Mouse (Mus musculus) naive thymus-derived CD4-positive, alpha-beta T cell, adult 5 months (primary cell): ENCODE measurements around the gene Maco1. TPM values are rescaled to one million over a fixed set of nuclear protein-coding genes. Genes with fewer than 3 reads are reported as not detected.

Experiments used
- polyA plus RNA-seq: library from polyadenylated mRNA; unstranded; fragments of 100-300 nt; shearing (Covaris generic); gene quantifications from one replicate; pipeline ENCODE4 v1.2.1, GENCODE M21; 2017

Gene Maco1
- polyA plus RNA-seq, result 62.6 TPM

GRCm38 (mm10) chr4:134853259-134853636 is at the start of gene Maco1:
Gene Maco1, minus strand, starts transcription at chr4:134853345.

GRCm38 (mm10) chr4:134863937-134864729 is 11.0 kb upstream of the Maco1 start, which contains the start of gene Rhd:
Gene Rhd, plus strand, starts transcription at chr4:134864536.

GRCm38 (mm10) chr4:134767426-134768225 is 85.5 kb downstream of the Maco1 start, which contains the start of gene Ldlrap1:
Gene Ldlrap1, minus strand, starts transcription at chr4:134768024.

Other genes with a start within 250 kb of the Maco1 start
- gene Man1c1, start 149.1 kb downstream of the Maco1 start, polyA plus RNA-seq, result 8.0 TPM
- gene Ldlrap1, start 85.3 kb downstream of the Maco1 start, polyA plus RNA-seq, result 163 TPM
- gene Rhd, start 11.2 kb upstream of the Maco1 start, polyA plus RNA-seq, result not detected
- 360 TPM for gene Tmem50a, start 61.7 kb upstream of the Maco1 start, polyA plus RNA-seq
- 966 TPM for gene Rsrp1, start 70.2 kb upstream of the Maco1 start, polyA plus RNA-seq
- 425 TPM for gene Syf2, start 77.6 kb upstream of the Maco1 start, polyA plus RNA-seq